ENCODE assay signal across 10 mouse cellular contexts in genomic region chr5:87436264-87436663, GRCm38 (mm10). TPM values are rescaled to one million over a fixed set of nuclear protein-coding genes. Genes with fewer than 3 reads are reported as not detected.
DNase-seq lines count a peak whose midpoint lies in the region; ATAC-seq lines count a peak whose summit lies in the region.
"Had no signal": no experiment of that assay in that cellular context is flagged by ENCODE, and none has a peak within 500 bp of the region (broad histone marks: within the 10 kb centered on the region; RNA-seq: fewer than 3 reads in every experiment).

No protein-coding gene starts in this region.

- WGBS in midbrain, embryonic 11.5 days, result 40% methylated on average over 3 of the region's 3 CpGs
- WGBS in midbrain, embryonic 16.5 days, result 46% methylated on average over 3 of the region's 3 CpGs

- H3K4me3 ChIP-seq in midbrain, embryonic 11.5 days (ENCODE audit: low read depth, low read length), result no peak overlapping the region
- H3K4me3 ChIP-seq in midbrain, embryonic 16.5 days (ENCODE audit: low read depth, low read length), result no peak overlapping the region

- DNase-seq in cerebellum, postnatal 10 days, result peak; percentile 7 to 15
- DNase-seq in cerebellum, postnatal 4 days (ENCODE audit: low spot score in 2 of 2), result no peak
- DNase-seq in midbrain, embryonic 11.5 days (ENCODE audit: low spot score, missing footprints), result peak; percentile 86
- peak; percentile 36 for DNase-seq in kidney, adult 11 months
- peak; percentile 29 for DNase-seq in retina, postnatal 1 day
- DNase-seq in adrenal gland, adult 2 months, result no peak

- H3K4me2 ChIP-seq in midbrain, embryonic 11.5 days, result no peak overlapping the region
- H3K4me2 ChIP-seq in midbrain, embryonic 16.5 days (ENCODE audit: low read length), result no peak overlapping the region

- H3K27ac ChIP-seq in midbrain, embryonic 11.5 days (ENCODE audit: low read depth, low read length), result no peak overlapping the region
- no peak overlapping the region for H3K27ac ChIP-seq in midbrain, embryonic 16.5 days (ENCODE audit: low read length)

- H3K9ac ChIP-seq in midbrain, embryonic 11.5 days (ENCODE audit: low read length), result no peak overlapping the region
- no peak overlapping the region for H3K9ac ChIP-seq in midbrain, embryonic 16.5 days (ENCODE audit: low read depth, low read length)

- H3K4me1 ChIP-seq in midbrain, embryonic 11.5 days (ENCODE audit: control insufficient read depth, insufficient read depth, low read length), result no peaks in the 10 kb centered on the region
- H3K4me1 ChIP-seq in midbrain, embryonic 16.5 days (ENCODE audit: control insufficient read depth, insufficient read depth, low read length), result no peaks in the 10 kb centered on the region

- H3K36me3 ChIP-seq in midbrain, embryonic 11.5 days (ENCODE audit: control insufficient read depth, insufficient read depth, low read length), result no peaks in the 10 kb centered on the region
- no peaks in the 10 kb centered on the region for H3K36me3 ChIP-seq in midbrain, embryonic 16.5 days (ENCODE audit: control insufficient read depth, insufficient read depth, low read length)

- peak; percentile 64; the same call in 1 of the 2 replicates for ATAC-seq in midbrain, embryonic 11.5 days (ENCODE audit: low FRiP score)
- no peak for ATAC-seq in midbrain, embryonic 16.5 days
- no peak for ATAC-seq in cerebellum, adult (ENCODE audit: insufficient number of reproducible peaks, low FRiP score, low TSS enrichment)

- no peaks in the 10 kb centered on the region for H3K27me3 ChIP-seq in midbrain, embryonic 11.5 days (ENCODE audit: control insufficient read depth, insufficient read depth, low read length)
- no peaks in the 10 kb centered on the region for H3K27me3 ChIP-seq in midbrain, embryonic 16.5 days (ENCODE audit: control insufficient read depth, insufficient read depth, low read depth, low read length)

- no peaks in the 10 kb centered on the region for H3K9me3 ChIP-seq in midbrain, embryonic 11.5 days (ENCODE audit: control insufficient read depth, low read length)
- no peaks in the 10 kb centered on the region for H3K9me3 ChIP-seq in midbrain, embryonic 16.5 days (replicated peaks; ENCODE audit: control insufficient read depth, low read length, poor library complexity, severe bottlenecking)

RNA-seq across cellular contexts. Expression of gene Ugt2b38, which starts 12.3 kb away (rescaled TPM):
- polyA plus RNA-seq in midbrain, embryonic 11.5 days (2014; fragmentation: Nextera tagmentation; extraction: Ambion mirVana), result not detected in 2 replicates
- polyA plus RNA-seq in midbrain, embryonic 16.5 days (2015; fragmentation: Nextera tagmentation; extraction: Ambion mirVana), result not detected in 2 replicates
- total RNA-seq in adrenal gland, adult 2 months (2021), result not detected
- not detected in 2 replicates for polyA plus RNA-seq in adrenal gland, adult 2 months (2012; rRNA removed)
- total RNA-seq: common myeloid progenitor, adult 5-6 weeks; hematopoietic stem cell, adult 5-6 weeks had no signal

RNA-seq across cellular contexts. Expression of gene Ugt2a2, which starts 45.8 kb away (rescaled TPM):
- polyA plus RNA-seq in midbrain, embryonic 11.5 days (2014; fragmentation: Nextera tagmentation; extraction: Ambion mirVana), result not detected in 2 replicates
- polyA plus RNA-seq in midbrain, embryonic 16.5 days (2015; fragmentation: Nextera tagmentation; extraction: Ambion mirVana), result not detected in 2 replicates
- total RNA-seq in adrenal gland, adult 2 months (2021), result not detected
- polyA plus RNA-seq in adrenal gland, adult 2 months (2012; rRNA removed), result not detected in 2 replicates
- total RNA-seq: common myeloid progenitor, adult 5-6 weeks; hematopoietic stem cell, adult 5-6 weeks had no signal

RNA-seq across cellular contexts. Expression of gene Gm43638, which starts 50.3 kb away (rescaled TPM):
- polyA plus RNA-seq in midbrain, embryonic 11.5 days (2014; fragmentation: Nextera tagmentation; extraction: Ambion mirVana), result not detected in 2 replicates
- not detected in 2 replicates for polyA plus RNA-seq in midbrain, embryonic 16.5 days (2015; fragmentation: Nextera tagmentation; extraction: Ambion mirVana)
- not detected for total RNA-seq in adrenal gland, adult 2 months (2021)
- polyA plus RNA-seq in adrenal gland, adult 2 months (2012; rRNA removed), result not detected in 2 replicates
- total RNA-seq: common myeloid progenitor, adult 5-6 weeks; hematopoietic stem cell, adult 5-6 weeks had no signal

RNA-seq across cellular contexts. Expression of gene Ugt2a1, which starts 54.4 kb away (rescaled TPM):
- polyA plus RNA-seq in midbrain, embryonic 11.5 days (2014; fragmentation: Nextera tagmentation; extraction: Ambion mirVana), result not detected in 2 replicates
- polyA plus RNA-seq in midbrain, embryonic 16.5 days (2015; fragmentation: Nextera tagmentation; extraction: Ambion mirVana), result not detected in 2 replicates
- total RNA-seq in adrenal gland, adult 2 months (2021), result not detected
- polyA plus RNA-seq in adrenal gland, adult 2 months (2012; rRNA removed), result not detected in 2 replicates
- total RNA-seq: common myeloid progenitor, adult 5-6 weeks; hematopoietic stem cell, adult 5-6 weeks had no signal

Comparison
In these comparisons a context has a peak if more than half of its experiments do, and no peak if none do; other contexts are left out.
1. DNase-seq: peak in cerebellum, postnatal 10 days (2 of 2), midbrain, embryonic 11.5 days (single experiment), kidney, adult 11 months (single experiment) and retina, postnatal 1 day (single experiment); none in cerebellum, postnatal 4 days (0 of 2) and adrenal gland, adult 2 months (single experiment).